Mouse (Mus musculus) neural tube, embryonic 13.5 days (tissue): ENCODE data around the gene Timm13. TPM values are rescaled to one million over a fixed set of nuclear protein-coding genes. Genes with fewer than 3 reads are reported as not detected.
A peak's percentile ranks its signal among the peaks of the same experiment; 100 is the strongest.

Source experiments
- ATAC-seq: fragments of 200-750 bp; cut with Nextera tagmentation; 2 replicates; pipeline ENCODE4 v1.8.0; 2017; ENCODE audit warnings: low read depth, mild to moderate bottlenecking, moderate TSS enrichment, moderate library complexity
- H3K27ac ChIP-seq: fragments of 300-500 bp; sonication (generic); replicated peaks from 2 replicates; pipeline ENCODE4 v1.5.1; 2015; ENCODE audit warnings: moderate library complexity, mild to moderate bottlenecking, inconsistent platforms
- H3K27me3 ChIP-seq: fragments of 300-500 bp; sonication (generic); 2 replicates; pipeline ENCODE4 v1.6.1; 2015; ENCODE audit warnings: mild to moderate bottlenecking, inconsistent platforms
- H3K36me3 ChIP-seq: fragments of 300-500 bp; sonication (generic); 2 replicates; pipeline ENCODE4 v1.6.1; 2015; ENCODE audit warnings: mild to moderate bottlenecking, inconsistent platforms
- H3K4me1 ChIP-seq: fragments of 300-500 bp; sonication (generic); replicated peaks from 2 replicates; pipeline ENCODE4 v1.6.1; 2015; ENCODE audit warnings: inconsistent platforms
- H3K4me2 ChIP-seq: fragments of 300-500 bp; sonication (generic); 2 replicates; pipeline ENCODE4 v1.6.1; 2015; ENCODE audit warnings: inconsistent platforms, mild to moderate bottlenecking, moderate library complexity
- H3K4me3 ChIP-seq: fragments of 300-500 bp; sonication (generic); 2 replicates; pipeline ENCODE4 v1.5.1; 2015; ENCODE audit warnings: mild to moderate bottlenecking, inconsistent platforms
- H3K9ac ChIP-seq: fragments of 300-500 bp; sonication (generic); 2 replicates; pipeline ENCODE4 v1.6.1; 2015; ENCODE audit warnings: moderate library complexity, mild to moderate bottlenecking, inconsistent platforms
- H3K9me3 ChIP-seq: fragments of 300-500 bp; sonication (generic); 2 replicates; pipeline ENCODE4 v1.6.1; 2016; ENCODE audit warnings: inconsistent platforms
- WGBS: fragments of 180-500 bp; shearing (Covaris S2); methylation state at CpG from one replicate; pipeline ENCODE4 v1.1.7; 2015; 5-methylcytosine and 5-hydroxymethylcytosine counted together
- polyA plus RNA-seq: library from polyadenylated mRNA; unstranded; fragments of >200 nt; fragmentation: Nextera tagmentation; extraction: Ambion mirVana; gene quantifications from 2 replicates; pipeline ENCODE4 v1.2.1, GENCODE M21; 2015

Timm13 gene
- polyA plus RNA-seq, 1 experiment from 2014 or later = 331 TPM

- peak overlapping the region; percentile 83 for H3K4me2 ChIP-seq
- no peak overlapping the region for H3K9ac ChIP-seq
- under 1% methylated on average over 26 of the region's 26 CpGs for WGBS
- H3K4me1 ChIP-seq = peaks cover 71% of the 10 kb centered on the region
- no peak overlapping the region for H3K27ac ChIP-seq
- no peaks in the 10 kb centered on the region for H3K36me3 ChIP-seq
- peaks cover 63% of the 10 kb centered on the region for H3K27me3 ChIP-seq
- peak overlapping the region; percentile 46 for H3K4me3 ChIP-seq
- ATAC-seq = no peak
- no peaks in the 10 kb centered on the region for H3K9me3 ChIP-seq
Observed at GRCm38 (mm10) chr10:80931695-80932094, 30.9 kb upstream of the Timm13 start.

GRCm38 (mm10) chr10:80931153-80931671, 30.4 kb upstream of the Timm13 start:
- H3K36me3 ChIP-seq = no peaks in the 10 kb centered on the region
- no peak for ATAC-seq
- peak overlapping the region; percentile 46 for H3K4me3 ChIP-seq
- 5% methylated on average over 11 of the region's 14 CpGs for WGBS
- H3K4me2 ChIP-seq = peak overlapping the region; percentile 83
- H3K27me3 ChIP-seq = peaks cover 59% of the 10 kb centered on the region
- H3K4me1 ChIP-seq = peaks cover 66% of the 10 kb centered on the region
- H3K27ac ChIP-seq = no peak overlapping the region
- no peaks in the 10 kb centered on the region for H3K9me3 ChIP-seq
- peak overlapping the region; percentile 73 for H3K9ac ChIP-seq

GRCm38 (mm10) chr10:80930361-80931152, 29.8 kb upstream of the Timm13 start:
- no peak overlapping the region for H3K27ac ChIP-seq
- under 1% methylated on average over 45 of the region's 45 CpGs for WGBS
- H3K9ac ChIP-seq = peak overlapping the region; percentile 73
- H3K4me1 ChIP-seq = peaks cover 60% of the 10 kb centered on the region
- ATAC-seq = peak; percentile 19; the same call in 1 of the 2 replicates
- H3K4me2 ChIP-seq = peak overlapping the region; percentile 83
- H3K36me3 ChIP-seq = no peaks in the 10 kb centered on the region
- H3K27me3 ChIP-seq = peaks cover 52% of the 10 kb centered on the region
- H3K4me3 ChIP-seq = peak overlapping the region; percentile 46
- no peaks in the 10 kb centered on the region for H3K9me3 ChIP-seq

GRCm38 (mm10) chr10:80929299-80930226, 28.8 kb upstream of the Timm13 start, which contains the start of gene Gadd45b:
Gene Gadd45b (plus strand): TSS chr10:80930073.
- H3K36me3 ChIP-seq = no peaks in the 10 kb centered on the region
- peak; percentile 88 for ATAC-seq
- WGBS = under 1% methylated on average over 56 of the region's 56 CpGs
- H3K4me3 ChIP-seq = peak within 1 kb of the TSS; percentile 53
- peak within 1 kb of the TSS; percentile 76 for H3K27ac ChIP-seq
- H3K4me2 ChIP-seq = peak within 1 kb of the TSS; percentile 83
- peaks cover 51% of the 10 kb centered on the region for H3K4me1 ChIP-seq
- H3K27me3 ChIP-seq = peaks cover 43% of the 10 kb centered on the region
- H3K9me3 ChIP-seq = no peaks in the 10 kb centered on the region
- peak within 1 kb of the TSS; percentile 77 for H3K9ac ChIP-seq

GRCm38 (mm10) chr10:80928586-80929298, 28.0 kb upstream of the Timm13 start:
- WGBS = under 1% methylated on average over 48 of the region's 48 CpGs
- Histone ChIP-seq H3K9ac (peak overlapping the region; percentile 77), H3K27me3 (peaks cover 35% of the 10 kb centered on the region), H3K4me2 (peak overlapping the region; percentile 83), H3K4me1 (peaks cover 47% of the 10 kb centered on the region), H3K36me3 (no peaks in the 10 kb centered on the region), H3K4me3 (peak overlapping the region; percentile 53), H3K27ac (peak overlapping the region; percentile 76), H3K9me3 (no peaks in the 10 kb centered on the region)
- peak; percentile 34 for ATAC-seq

GRCm38 (mm10) chr10:80925472-80925871, 24.7 kb upstream of the Timm13 start:
- no peak for ATAC-seq
- no peak overlapping the region for H3K9ac ChIP-seq
- no peak overlapping the region for H3K27ac ChIP-seq
- H3K4me3 ChIP-seq = no peak overlapping the region
- no peaks in the 10 kb centered on the region for H3K9me3 ChIP-seq
- no peak overlapping the region for H3K4me2 ChIP-seq
- H3K27me3 ChIP-seq = peaks cover 2% of the 10 kb centered on the region
- no peaks in the 10 kb centered on the region for H3K36me3 ChIP-seq
- WGBS = 34% methylated on average over 3 of the region's 3 CpGs
- H3K4me1 ChIP-seq = peaks cover 19% of the 10 kb centered on the region

GRCm38 (mm10) chr10:80921923-80922322, 21.2 kb upstream of the Timm13 start:
- H3K36me3 ChIP-seq = no peaks in the 10 kb centered on the region
- H3K4me2 ChIP-seq = peak overlapping the region; percentile 48
- H3K27me3 ChIP-seq = no peaks in the 10 kb centered on the region
- no peak overlapping the region for H3K27ac ChIP-seq
- peaks cover 16% of the 10 kb centered on the region for H3K4me1 ChIP-seq
- peak overlapping the region; percentile 20 for H3K4me3 ChIP-seq
- H3K9ac ChIP-seq = peak overlapping the region; percentile 26
- no peaks in the 10 kb centered on the region for H3K9me3 ChIP-seq
- ATAC-seq = no peak
- WGBS = 10% methylated on average over 16 of the region's 16 CpGs

- ATAC-seq = peak; percentile 75
- H3K36me3 ChIP-seq = peaks cover 23% of the 10 kb centered on the region
- no peaks in the 10 kb centered on the region for H3K27me3 ChIP-seq
- peak within 1 kb of the TSS; percentile 95 for H3K4me3 ChIP-seq
- peak within 1 kb of the TSS; percentile 91 for H3K9ac ChIP-seq
- H3K4me1 ChIP-seq = peaks cover 41% of the 10 kb centered on the region
- under 1% methylated on average over 58 of the region's 61 CpGs for WGBS
- no peaks in the 10 kb centered on the region for H3K9me3 ChIP-seq
- H3K27ac ChIP-seq = peak within 1 kb of the TSS; percentile 79
- peak within 1 kb of the TSS; percentile 99 for H3K4me2 ChIP-seq
Observed at GRCm38 (mm10) chr10:80917779-80918434, 17.1 kb upstream of the Timm13 start, which contains the start of gene Lmnb2. Gene Lmnb2 (minus strand): TSS chr10:80918245.

- peak overlapping the region; percentile 79 for H3K27ac ChIP-seq
- peaks cover 27% of the 10 kb centered on the region for H3K36me3 ChIP-seq
- H3K4me1 ChIP-seq = peaks cover 41% of the 10 kb centered on the region
- no peaks in the 10 kb centered on the region for H3K27me3 ChIP-seq
- peak overlapping the region; percentile 95 for H3K4me3 ChIP-seq
- H3K9me3 ChIP-seq = no peaks in the 10 kb centered on the region
- ATAC-seq = peak; percentile 45
- peak overlapping the region; percentile 99 for H3K4me2 ChIP-seq
- peak overlapping the region; percentile 91 for H3K9ac ChIP-seq
- WGBS = 2% methylated on average over 15 of the region's 15 CpGs
Observed at GRCm38 (mm10) chr10:80917336-80917778, 16.6 kb upstream of the Timm13 start.

GRCm38 (mm10) chr10:80915736-80916135, 15.0 kb upstream of the Timm13 start:
- Histone ChIP-seq H3K4me2 (no peak overlapping the region), H3K4me3 (no peak overlapping the region), H3K27ac (no peak overlapping the region), H3K9ac (no peak overlapping the region), H3K9me3 (no peaks in the 10 kb centered on the region), H3K27me3 (no peaks in the 10 kb centered on the region), H3K4me1 (peaks cover 37% of the 10 kb centered on the region), H3K36me3 (peaks cover 43% of the 10 kb centered on the region)
- 90% methylated on average over 4 of the region's 4 CpGs for WGBS
- no peak for ATAC-seq

GRCm38 (mm10) chr10:80915260-80915659, 14.5 kb upstream of the Timm13 start:
- Histone ChIP-seq H3K4me2 (no peak overlapping the region), H3K9ac (no peak overlapping the region), H3K9me3 (no peaks in the 10 kb centered on the region), H3K27ac (no peak overlapping the region), H3K4me3 (no peak overlapping the region), H3K4me1 (peaks cover 37% of the 10 kb centered on the region), H3K36me3 (peaks cover 48% of the 10 kb centered on the region), H3K27me3 (no peaks in the 10 kb centered on the region)
- 86% methylated on average over 2 of the region's 2 CpGs for WGBS
- no peak for ATAC-seq
